Mouse (Mus musculus) liver, embryonic 18 days (tissue): ENCODE results near the gene Rbm41. TPM values are rescaled to one million over a fixed set of nuclear protein-coding genes. Genes with fewer than 3 reads are reported as not detected.

Experiments
- polyA plus RNA-seq: library from polyadenylated mRNA; depleted of rRNA; stranded (reverse); fragments of >200 nt; gene quantifications from 2 replicates; pipeline ENCODE4 v1.2.3, GENCODE M21; 2012; rRNA removed

The Rbm41 gene
- 1.0 and 1.1 TPM in 2 replicates for polyA plus RNA-seq

GRCm38 (mm10) chrX:139997740-139998690 is at the start of gene Rbm41:
Gene Rbm41, minus strand, starts transcription at chrX:139998595.

GRCm38 (mm10) chrX:139870938-139871791 is 127.2 kb downstream of the Rbm41 start, which contains the start of gene Morc4:
Gene Morc4, minus strand, starts transcription at chrX:139871677.

Other genes starting within 250 kb of the Rbm41 start
- 0.17 and 0.19 TPM in 2 replicates for gene Ripply1, start 216.2 kb downstream of the Rbm41 start, polyA plus RNA-seq
- gene Cldn2, start 197.8 kb downstream of the Rbm41 start, polyA plus RNA-seq: 2.4 and 5.1 TPM in 2 replicates
- gene Morc4, start 126.9 kb downstream of the Rbm41 start, polyA plus RNA-seq: 42.4 and 59.0 TPM in 2 replicates
- gene Nup62cl, start 64.1 kb upstream of the Rbm41 start, polyA plus RNA-seq: 4.3 and 5.1 TPM in 2 replicates
- gene Pih1h3b, start 64.3 kb upstream of the Rbm41 start, polyA plus RNA-seq: not detected in 2 replicates